Mouse (Mus musculus): Measurements from ENCODE around the gene Ptges2. TPM values are rescaled to one million over a fixed set of nuclear protein-coding genes. Genes with fewer than 3 reads are reported as not detected.
A peak's percentile ranks its signal among the peaks of the same experiment; 100 is the strongest.

Gene Ptges2
- total RNA-seq (2012; rRNA removed) (30.4 and 33.3 TPM in 2 replicates), polyA plus RNA-seq (2012; ENCODE audit: insufficient read depth in 1 of 2, insufficient read length in 2 of 2, low read depth in 1 of 2, low replicate concordance in 2 of 2, missing spikeins in 1 of 2) (100 to 1,000 TPM in 1 of 2 experiments, 10 to 100 TPM in 1; 47.0 to 396 TPM)

GRCm38 (mm10) chr2:32395484-32395945, at the start of gene Ptges2:
TSS of gene Ptges2 (plus strand) at chr2:32395896.
- H3K4me3 ChIP-seq (ENCODE audit: control insufficient read depth in 1 of 2, insufficient read depth in 1 of 2, low read depth in 2 of 2, low read length in 2 of 2): peak within 1 kb of the TSS; percentile 74 to 83
- peak; percentile 94 for DNase-seq (ENCODE audit: low read depth, low spot score)
- H3K9me3 ChIP-seq (replicated peaks; ENCODE audit: insufficient read depth, low read length): no peaks in the 10 kb centered on the region
- H3K27me3 ChIP-seq (ENCODE audit: control insufficient read depth in 1 of 2, insufficient read depth in 2 of 2, low read length in 2 of 2): no peaks in the 10 kb centered on the region
- H3K79me2 ChIP-seq (ENCODE audit: control insufficient read depth, insufficient read depth, low read length, poor library complexity): peaks cover 10% of the 10 kb centered on the region
- peak within 1 kb of the TSS; percentile 87 for H3K27ac ChIP-seq (ENCODE audit: control insufficient read depth, low read depth, low read length)
- TF ChIP-seq TBP (IDR thresholded peaks at IDR 0.05; ENCODE audit: low read depth, low read length) (0 out of 2 replicates have a peak, but pooled peaks have one; percentile 16), UBTF (IDR thresholded peaks at IDR 0.05; ENCODE audit: borderline replicate concordance, insufficient read depth, low read depth, low read length) (no peak), MXI1 (IDR thresholded peaks at IDR 0.05; ENCODE audit: low read depth, low read length) (peak; percentile 95), MYC (IDR thresholded peaks at IDR 0.05; ENCODE audit: low read depth, low read length) (peak; percentile 92), ELF1 (IDR thresholded peaks at IDR 0.05; ENCODE audit: low read depth, low read length) (peak; percentile 96), USF1 (IDR thresholded peaks at IDR 0.05; ENCODE audit: low read depth, low read length) (peak; percentile 96), POLR2A (IDR thresholded peaks at IDR 0.05; ENCODE audit: control insufficient read depth in 1 of 2, insufficient read depth in 1 of 2, low read depth in 1 of 2, low read length in 2 of 2, poor library complexity in 1 of 2) (peak; percentile 51 to 65; a peak in 2 of 4 replicates), MAX (IDR thresholded peaks at IDR 0.05; ENCODE audit: low read length) (peak; percentile 98), CHD2 (IDR thresholded peaks at IDR 0.05; ENCODE audit: low read length) (no peak), SMC3 (IDR thresholded peaks at IDR 0.05; ENCODE audit: low read depth, low read length) (no peak; the same call in 1 of the 2 replicates), ZC3H11A (IDR thresholded peaks at IDR 0.05; ENCODE audit: low read depth, low read length) (no peak), SIN3A (IDR thresholded peaks at IDR 0.05; ENCODE audit: low read length) (peak; percentile 99), USF2 (IDR thresholded peaks at IDR 0.05; ENCODE audit: borderline replicate concordance in 1 of 2, insufficient read depth in 1 of 2, low read depth in 1 of 2, low read length in 2 of 2) (peak in 1 of 2 experiments; percentile 80; a peak in 2 of 4 replicates), HCFC1 (IDR thresholded peaks at IDR 0.05; ENCODE audit: low read depth, low read length) (peak; percentile 82)
- H3K36me3 ChIP-seq (ENCODE audit: control insufficient read depth in 1 of 2, insufficient read depth in 2 of 2, low read length in 2 of 2): no peaks in the 10 kb centered on the region
- H3K4me1 ChIP-seq (ENCODE audit: control insufficient read depth in 1 of 2, insufficient read depth in 2 of 2, low read length in 2 of 2): peaks cover 0 to 7% of the 10 kb centered on the region in 2 experiments; a peak in 1 of 4 replicates
- peak within 1 kb of the TSS; percentile 92 for H3K9ac ChIP-seq (ENCODE audit: control insufficient read depth, low read depth, low read length, poor library complexity, severe bottlenecking)

DNA sequence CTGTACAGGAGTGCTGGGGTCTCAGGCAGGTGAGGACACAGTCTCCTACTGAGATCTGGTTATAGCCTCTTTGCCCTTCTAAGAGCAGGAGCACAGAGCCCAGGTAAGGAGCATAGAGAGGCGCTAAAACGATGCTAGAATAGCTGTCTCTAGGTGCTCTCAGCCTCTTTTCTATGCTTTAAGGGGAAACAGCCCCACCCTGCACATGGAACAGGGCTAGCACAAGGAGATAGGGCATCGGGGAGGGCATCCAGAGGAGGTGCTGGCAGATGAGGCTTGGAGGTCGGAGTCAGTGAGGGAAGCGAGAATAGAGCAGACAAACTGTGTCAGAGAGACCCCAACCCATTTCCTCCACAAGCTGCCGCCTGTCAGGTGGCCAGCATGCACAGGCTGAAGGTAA, 48.7 kb upstream of the Ptges2 start:
- Histone ChIP-seq H3K79me2 (ENCODE audit: control insufficient read depth, insufficient read depth, low read length, poor library complexity) (no peaks in the 10 kb centered on the region), H3K4me3 (ENCODE audit: control insufficient read depth in 1 of 2, insufficient read depth in 1 of 2, low read depth in 2 of 2, low read length in 2 of 2) (no peak overlapping the region), H3K27me3 (ENCODE audit: control insufficient read depth in 1 of 2, insufficient read depth in 2 of 2, low read length in 2 of 2) (no peaks in the 10 kb centered on the region), H3K36me3 (ENCODE audit: control insufficient read depth in 1 of 2, insufficient read depth in 2 of 2, low read length in 2 of 2) (no peaks in the 10 kb centered on the region), H3K9me3 (replicated peaks; ENCODE audit: insufficient read depth, low read length) (no peaks in the 10 kb centered on the region), H3K27ac (ENCODE audit: control insufficient read depth, low read depth, low read length) (no peak overlapping the region), H3K9ac (ENCODE audit: control insufficient read depth, low read depth, low read length, poor library complexity, severe bottlenecking) (no peak overlapping the region), H3K4me1 (ENCODE audit: control insufficient read depth in 1 of 2, insufficient read depth in 2 of 2, low read length in 2 of 2) (no peaks in the 10 kb centered on the region)
- TF ChIP-seq GATA1 (IDR thresholded peaks at IDR 0.05; ENCODE audit: low read depth, low read length) (no peak), MYC (IDR thresholded peaks at IDR 0.05; ENCODE audit: low read depth, low read length) (no peak), MAZ (IDR thresholded peaks at IDR 0.05; ENCODE audit: low read depth, low read length) (no peak), CTCF (IDR thresholded peaks at IDR 0.05 in 2 of 3, conservative IDR thresholded peaks at IDR 0.05 in 1 of 3; ENCODE audit: control insufficient read depth in 1 of 3, insufficient read depth in 1 of 3, low read depth in 2 of 3, low read length in 3 of 3, poor library complexity in 1 of 3, severe bottlenecking in 1 of 3) (no peak), E2F4 (IDR thresholded peaks at IDR 0.05; ENCODE audit: borderline replicate concordance, low read depth, low read length) (no peak), USF2 (IDR thresholded peaks at IDR 0.05; ENCODE audit: borderline replicate concordance in 1 of 2, insufficient read depth in 1 of 2, low read depth in 1 of 2, low read length in 2 of 2) (no peak), UBTF (IDR thresholded peaks at IDR 0.05; ENCODE audit: borderline replicate concordance, insufficient read depth, low read depth, low read length) (no peak), ZC3H11A (IDR thresholded peaks at IDR 0.05; ENCODE audit: low read depth, low read length) (no peak), NELFE (IDR thresholded peaks at IDR 0.05; ENCODE audit: low read depth, low read length) (no peak), ETS1 (IDR thresholded peaks at IDR 0.05; ENCODE audit: low read depth, low read length) (no peak), NRF1 (IDR thresholded peaks at IDR 0.05; ENCODE audit: insufficient read depth, low read depth, low read length, poor library complexity, severe bottlenecking) (no peak), ZKSCAN1 (IDR thresholded peaks at IDR 0.05; ENCODE audit: low read depth, low read length) (no peak), TAL1 (IDR thresholded peaks at IDR 0.05; ENCODE audit: low read length) (no peak), ZMIZ1 (IDR thresholded peaks at IDR 0.05; ENCODE audit: low read depth, low read length) (no peak), POLR2A (IDR thresholded peaks at IDR 0.05; ENCODE audit: control insufficient read depth in 1 of 2, insufficient read depth in 1 of 2, low read depth in 1 of 2, low read length in 2 of 2, poor library complexity in 1 of 2) (no peak), KAT2A (conservative IDR thresholded peaks at IDR 0.05; ENCODE audit: low read depth, low read length) (no peak), TCF12 (IDR thresholded peaks at IDR 0.05; ENCODE audit: low read depth, low read length) (no peak)
- DNase-seq (ENCODE audit: low read depth, low spot score): no peak

All from MEL (cell line).